Mouse (Mus musculus) gastrocnemius, postnatal 14 days (tissue): ENCODE data around the gene Sdr42e1. TPM values are rescaled to one million over a fixed set of nuclear protein-coding genes. Genes with fewer than 3 reads are reported as not detected.
A peak's percentile ranks its signal among the peaks of the same experiment; 100 is the strongest.

Source experiments
- DNase-seq: peaks from one replicate; pipeline ENCODE4 v3.0.0; 2021; ENCODE audit warnings: mixed read lengths
- intact Hi-C: fragments of 180-260 bp; cut with DNase I; formaldehyde crosslinking; loops from one replicate; pipeline ENCODE4 v1.15.1; 2025; ENCODE audit warnings: low total_unique reads
- total RNA-seq, 2 experiments: library from RNA; stranded (reverse); gene quantifications; 2 replicates each; pipeline ENCODE4 v1.2.3; 2021

Gene Sdr42e1
- total RNA-seq, 2 experiments from 2014 or later, result 0.37 to 0.55 TPM

GRCm38 (mm10) chr8:117670461-117670860 is 3.0 kb downstream of the Sdr42e1 start:
- intact Hi-C loops, result no loop called here
- DNase-seq, result no peak

- no peak for DNase-seq
Observed at GRCm38 (mm10) chr8:117667349-117668124, 6.0 kb downstream of the Sdr42e1 start.

GRCm38 (mm10) chr8:117660358-117661031 is 13.0 kb downstream of the Sdr42e1 start:
- intact Hi-C loops, result no loop called here

More at GRCm38 (mm10) chr8:117667349-117668124, 6.0 kb downstream of the Sdr42e1 start:
- intact Hi-C loops, result no loop called here

GRCm38 (mm10) chr8:117658990-117659389 is 14.5 kb downstream of the Sdr42e1 start:
- no peak for DNase-seq
- intact Hi-C loops, result no loop called here

More at GRCm38 (mm10) chr8:117660358-117661031, 13.0 kb downstream of the Sdr42e1 start:
- DNase-seq, result no peak

GRCm38 (mm10) chr8:117652318-117652717 is 21.2 kb downstream of the Sdr42e1 start:
- intact Hi-C loops, result no loop called here
- DNase-seq, result no peak

GRCm38 (mm10) chr8:117646440-117646839 is 27.0 kb downstream of the Sdr42e1 start:
- intact Hi-C loops, result loop anchor here (10.0 kb wide), 1 partner anchor 218 kb away; no protein-coding TSS in a partner anchor
- no peak for DNase-seq

- DNase-seq, result peak; percentile 19
- intact Hi-C loops, result loop anchor here (10.0 kb wide), 1 partner anchor 219 kb away; no protein-coding TSS in a partner anchor
Observed at GRCm38 (mm10) chr8:117646020-117646419, 27.5 kb downstream of the Sdr42e1 start.

- intact Hi-C loops, result loop anchor here (10.0 kb wide), 1 partner anchor 219 kb away; no protein-coding TSS in a partner anchor
- no peak for DNase-seq
Observed at GRCm38 (mm10) chr8:117645486-117645885, 28.0 kb downstream of the Sdr42e1 start.

GRCm38 (mm10) chr8:117639631-117640030 is 33.9 kb downstream of the Sdr42e1 start:
- intact Hi-C loops, result loop anchor here (10.0 kb wide), 1 partner anchor 225 kb away; no protein-coding TSS in a partner anchor

GRCm38 (mm10) chr8:117637462-117637861 is 36.0 kb downstream of the Sdr42e1 start:
- intact Hi-C loops, result no loop called here
- DNase-seq, result no peak

More at GRCm38 (mm10) chr8:117639631-117640030, 33.9 kb downstream of the Sdr42e1 start:
- no peak for DNase-seq

GRCm38 (mm10) chr8:117634406-117634805 is 39.1 kb downstream of the Sdr42e1 start:
- DNase-seq, result no peak
- intact Hi-C loops, result no loop called here

- DNase-seq, result no peak
- intact Hi-C loops, result no loop called here
Observed at GRCm38 (mm10) chr8:117632532-117632931, 41.0 kb downstream of the Sdr42e1 start.

GRCm38 (mm10) chr8:117627096-117627495 is 46.4 kb downstream of the Sdr42e1 start:
- intact Hi-C loops, result no loop called here
- DNase-seq, result no peak

- DNase-seq, result peak; percentile 25
- intact Hi-C loops, result no loop called here
Observed at GRCm38 (mm10) chr8:117626040-117626838, 47.2 kb downstream of the Sdr42e1 start.

- DNase-seq, result no peak
- intact Hi-C loops, result no loop called here
Observed at GRCm38 (mm10) chr8:117612861-117613260, 60.6 kb downstream of the Sdr42e1 start.

Other genes with a start within 250 kb of the Sdr42e1 start
- 1 to 10 TPM in 1 of 2 experiments, under 1 TPM in 1; 0.84 to 1.2 TPM for gene Plcg2, start 175.4 kb downstream of the Sdr42e1 start, total RNA-seq
- gene Hsd17b2, start 28.2 kb upstream of the Sdr42e1 start, total RNA-seq, result not detected
- gene Mphosph6, start 128.3 kb upstream of the Sdr42e1 start, total RNA-seq, result 1 to 10 TPM; 6.6 to 8.8 TPM